Mouse (Mus musculus) CD4-positive, CD25-positive, alpha-beta regulatory T cell (primary cell): ENCODE measurements around the gene Gtf2h1. TPM values are rescaled to one million over a fixed set of nuclear protein-coding genes. Genes with fewer than 3 reads are reported as not detected.

Source experiments
- polyA plus RNA-seq: library from polyadenylated mRNA; unstranded; fragments of 100-300 nt; shearing (Covaris generic); gene quantifications from one replicate; pipeline ENCODE4 v1.2.1, GENCODE M21; 2017

Gtf2h1 gene
- polyA plus RNA-seq, result 52.1 TPM

GRCm38 (mm10) chr7:46795287-46796205 is at the start of gene Gtf2h1, which contains the start of gene Hps5:
Gene Gtf2h1 (plus strand): TSS chr7:46796103.
Gene Hps5 (minus strand): TSS chr7:46796064.

GRCm38 (mm10) chr7:46751490-46751889 is 44.4 kb upstream of the Gtf2h1 start, which contains the start of gene Saa2:
Gene Saa2 (plus strand): TSS chr7:46751790.

DNA sequence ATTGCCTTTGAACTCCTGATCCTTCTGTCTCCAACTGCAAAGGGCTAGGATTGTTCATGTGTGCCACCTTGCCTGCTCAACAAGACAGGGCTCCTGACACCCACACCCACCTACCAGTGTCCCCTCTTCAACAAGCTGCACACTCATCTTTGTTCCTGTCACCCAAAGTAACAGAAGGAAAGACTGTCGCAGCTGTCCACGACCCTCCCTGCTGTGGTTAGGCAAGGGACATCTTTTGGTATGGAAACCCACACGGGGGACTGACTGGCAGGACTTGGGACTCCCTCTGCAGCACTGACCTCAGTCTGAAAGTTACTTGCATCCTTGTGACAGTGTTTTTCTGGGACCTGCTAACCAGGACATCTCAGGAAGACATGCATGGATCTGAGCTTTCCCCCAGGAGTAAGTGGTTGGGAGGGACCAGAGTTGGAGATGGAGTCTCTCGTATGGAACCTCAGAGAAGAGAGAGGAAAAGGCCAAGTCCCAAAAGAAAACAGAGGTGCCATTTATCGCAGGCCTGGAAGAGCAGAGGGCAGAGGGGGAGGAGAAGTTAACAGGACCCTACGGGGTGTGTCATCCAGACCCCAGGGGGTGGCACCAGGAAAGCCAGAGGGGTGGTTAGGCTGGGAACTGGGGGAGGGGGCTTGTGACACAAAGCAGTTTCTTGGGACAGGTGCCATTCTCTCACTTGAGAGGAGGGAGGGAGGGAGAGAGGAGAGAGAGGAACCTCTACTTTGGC is 45.1 kb downstream of the Gtf2h1 start, which contains the start of gene Ldha:
Ldha (plus strand) TSS at position 689 of the 739 bp plus-strand sequence.

GRCm38 (mm10) chr7:46860996-46861395 is 65.1 kb downstream of the Gtf2h1 start, which contains the start of gene Ldhc:
Gene Ldhc (plus strand): TSS chr7:46861203.

Other genes starting within 250 kb of the Gtf2h1 start
- 20.2 TPM for gene Sergef, start 156.3 kb upstream of the Gtf2h1 start, polyA plus RNA-seq
- 1.0 TPM for gene Tph1, start 123.6 kb upstream of the Gtf2h1 start, polyA plus RNA-seq
- 19.5 TPM for gene Saal1, start 85.4 kb upstream of the Gtf2h1 start, polyA plus RNA-seq
- 0.08 TPM for gene Saa3, start 80.4 kb upstream of the Gtf2h1 start, polyA plus RNA-seq
- gene Saa4, start 63.5 kb upstream of the Gtf2h1 start, polyA plus RNA-seq, result not detected
- gene Saa1, start 53.1 kb upstream of the Gtf2h1 start, polyA plus RNA-seq, result not detected
- gene Saa2, start 44.3 kb upstream of the Gtf2h1 start, polyA plus RNA-seq, result not detected
- gene Hps5, start within 50 bp of the Gtf2h1 start, polyA plus RNA-seq, result 33.8 TPM
- 1,105 TPM for gene Ldha, start 45.4 kb downstream of the Gtf2h1 start, polyA plus RNA-seq
- gene Ldhc, start 65.1 kb downstream of the Gtf2h1 start, polyA plus RNA-seq, result not detected
- 140 TPM for gene Tsg101, start 123.9 kb downstream of the Gtf2h1 start, polyA plus RNA-seq
- gene Uevld, start 162.4 kb downstream of the Gtf2h1 start, polyA plus RNA-seq, result 6.9 TPM
- gene Gm9999, start 187.5 kb downstream of the Gtf2h1 start, polyA plus RNA-seq, result not detected
- 44.9 TPM for gene Spty2d1, start 212.3 kb downstream of the Gtf2h1 start, polyA plus RNA-seq